Mouse (Mus musculus) liver, postnatal 0 days (tissue): ENCODE data around the gene Acp1.

Experiments used
- CTCF ChIP-seq: sonication (generic); IDR thresholded peaks from 2 replicates; pipeline ENCODE4 v1.5.1; 2016; ENCODE audit warnings: antibody characterized with exemption, low read depth
- EP300 ChIP-seq: IDR thresholded peaks from 2 replicates; pipeline ENCODE4 v1.6.1; 2016; ENCODE audit warnings: antibody characterized with exemption, low read depth, mild to moderate bottlenecking

- TF ChIP-seq EP300 (no peak), CTCF (no peak)
Measured at GRCm38 (mm10) chr12:30888003-30888402, 23.4 kb downstream of the Acp1 start.
